Mouse (Mus musculus) C2C12 (cell line): Measurements from ENCODE around the gene Rpl3l.

ENCODE experiments used
- CEBPB ChIP-seq: IDR thresholded peaks from one replicate; pipeline ENCODE4 v1.6.1; 2011; ENCODE audit warnings: low read depth, mild to moderate bottlenecking, control low read depth, moderate library complexity
- CTCF ChIP-seq: IDR thresholded peaks from one replicate; pipeline ENCODE4 v1.5.1; 2011; ENCODE audit not compliant: control insufficient read depth, insufficient read depth, insufficient read length
- MAX ChIP-seq: IDR thresholded peaks from one replicate; pipeline ENCODE4 v1.6.1; 2011; ENCODE audit warnings: mild to moderate bottlenecking, control low read depth
- MYOD1 ChIP-seq: IDR thresholded peaks from one replicate; pipeline ENCODE4 v1.6.1; 2011; ENCODE audit warnings: low read depth; ENCODE audit not compliant: control insufficient read depth, insufficient read length
- USF1 ChIP-seq: IDR thresholded peaks from one replicate; pipeline ENCODE4 v1.6.1; 2011; ENCODE audit warnings: low read depth, mild to moderate bottlenecking, control low read depth, moderate library complexity

GRCm38 (mm10) chr17:24743896-24744295, 16.3 kb downstream of the Rpl3l start:
- TF ChIP-seq CTCF (no peak), CEBPB (no peak), MAX (no peak), USF1 (no peak), MYOD1 (no peak)
